Mouse (Mus musculus) heart, adult 2 months (tissue): ENCODE data around the gene Scfd2.

Experiments used
- CTCF ChIP-seq: fragments of 200-600 bp; IDR thresholded peaks from 2 replicates; pipeline ENCODE4 v1.8.1; 2022; ENCODE audit warnings: antibody characterized with exemption, mild to moderate bottlenecking, moderate library complexity
- EP300 ChIP-seq: fragments of 200-500 bp; IDR thresholded peaks from 2 replicates; pipeline ENCODE4 v1.6.1; 2011; ENCODE audit warnings: low read depth, low read length, control low read depth; ENCODE audit not compliant: insufficient read depth
- POLR2A ChIP-seq: fragments of 200-500 bp; IDR thresholded peaks from 2 replicates; pipeline ENCODE4 v1.6.1; 2011; ENCODE audit warnings: mild to moderate bottlenecking, low read depth, low read length, control low read depth; ENCODE audit not compliant: insufficient read depth

DNA sequence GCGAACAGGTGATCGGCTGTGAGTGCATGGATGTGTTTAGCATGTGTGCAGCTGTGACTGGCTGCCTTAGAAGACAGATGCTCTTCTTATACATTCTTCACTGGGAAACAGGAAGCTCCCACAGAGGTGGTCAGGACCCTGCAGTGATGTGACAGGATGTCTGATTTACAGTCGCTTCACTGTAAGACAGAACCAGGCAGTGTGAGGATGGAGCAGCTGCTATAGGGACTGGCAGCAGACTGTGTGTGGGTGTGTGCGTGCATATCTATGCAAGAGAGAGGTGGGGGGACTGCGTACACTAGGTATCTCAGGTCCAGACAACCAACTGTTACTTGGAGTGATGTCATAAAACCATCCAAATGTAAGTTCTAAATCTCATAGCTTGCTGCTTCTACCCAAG is 254.3 kb downstream of the Scfd2 start:
- TF ChIP-seq CTCF (no peak), EP300 (no peak), POLR2A (no peak)
